Mouse (Mus musculus): ENCODE results near the gene Spata20.

DNA sequence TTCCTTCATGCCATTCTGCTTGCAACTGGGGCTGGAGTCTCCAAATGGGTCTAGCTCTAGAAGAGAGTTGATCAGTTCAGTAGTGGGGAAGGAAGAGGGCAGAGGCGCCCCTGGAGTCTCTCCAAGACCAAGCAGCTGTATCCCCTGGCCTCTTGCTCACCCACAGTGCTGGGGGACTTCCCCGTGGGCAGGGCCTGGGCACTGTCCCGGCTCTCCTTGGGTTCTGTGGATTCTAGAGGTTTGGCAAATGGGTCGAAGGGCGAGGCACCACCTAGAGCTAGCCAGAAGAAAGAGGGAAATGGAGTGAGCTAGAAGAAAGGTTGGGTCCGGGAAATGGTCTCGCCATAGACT lies 5.7 kb upstream of the Spata20 start:
- TF ChIP-seq CTCF (IDR thresholded peaks at IDR 0.05; ENCODE audit: extremely low read depth, insufficient read length, insufficient replicate concordance, low read depth, low read length) (no peak), POLR2A (IDR thresholded peaks at IDR 0.05; ENCODE audit: low read depth, low read length) (no peak)

All from small intestine, adult 2 months (tissue).